Mouse (Mus musculus): ENCODE data around the gene Olfr449. TPM values are rescaled to one million over a fixed set of nuclear protein-coding genes. Genes with fewer than 3 reads are reported as not detected.

The Olfr449 gene
- not detected in 2 replicates for polyA plus RNA-seq (2015; fragmentation: Nextera tagmentation; extraction: Ambion mirVana)

DNA sequence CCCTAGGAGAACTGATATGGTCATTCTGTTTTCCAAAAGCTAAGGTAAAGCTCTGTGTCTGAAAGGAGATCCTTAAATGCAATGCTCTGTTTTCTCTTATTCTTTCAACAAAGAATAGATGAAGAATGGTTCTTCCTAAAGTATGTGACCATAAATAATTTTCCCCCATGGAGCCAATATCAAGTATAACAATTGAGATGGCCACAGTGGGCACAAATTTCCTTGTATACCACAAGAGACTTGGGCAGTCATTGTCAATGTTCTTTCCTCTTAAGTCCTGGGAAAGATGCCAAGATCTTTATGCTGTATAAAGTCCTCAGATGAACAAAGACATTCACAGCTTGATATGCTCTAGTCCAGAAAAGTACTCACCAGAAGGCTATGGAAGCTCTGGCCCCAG lies at the start of gene Olfr449:
Gene Olfr449 (plus strand): TSS at position 301 of the 400 bp plus-strand sequence.
- H3K9ac ChIP-seq: no peak within 1 kb of the TSS
- no peaks in the 10 kb centered on the region for H3K9me3 ChIP-seq
- no peak within 1 kb of the TSS for H3K4me2 ChIP-seq
- H3K4me1 ChIP-seq (replicated peaks): no peaks in the 10 kb centered on the region
- H3K27me3 ChIP-seq: no peaks in the 10 kb centered on the region
- no peak within 1 kb of the TSS for H3K4me3 ChIP-seq
- no peak for ATAC-seq (ENCODE audit: low FRiP score)
- H3K36me3 ChIP-seq: no peaks in the 10 kb centered on the region
- no peak within 1 kb of the TSS for H3K27ac ChIP-seq

DNA sequence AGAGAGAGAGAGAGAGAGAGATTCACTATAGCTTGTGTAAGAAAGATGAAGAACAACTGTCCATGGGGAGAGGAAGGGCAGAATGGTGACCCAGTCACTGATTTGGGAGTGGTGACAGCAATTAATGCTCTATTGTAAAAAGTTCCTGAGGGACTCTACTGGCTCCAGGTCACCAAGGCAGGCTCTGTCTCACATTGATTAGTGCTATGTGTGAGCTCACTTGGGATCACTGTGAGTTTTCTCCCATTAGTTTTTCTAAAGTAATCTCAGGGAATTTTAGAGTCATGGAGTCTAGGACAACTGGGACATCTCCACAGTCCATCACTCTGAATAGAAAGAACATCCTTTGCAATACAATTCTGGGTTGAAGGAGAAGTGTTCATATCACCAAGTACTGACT lies 49.4 kb upstream of the Olfr449 start, which contains the start of gene Olfr452:
Gene Olfr452 (plus strand): TSS at position 301 of the 400 bp plus-strand sequence.
- H3K9ac ChIP-seq: no peak within 1 kb of the TSS
- H3K36me3 ChIP-seq: no peaks in the 10 kb centered on the region
- H3K4me3 ChIP-seq: no peak within 1 kb of the TSS
- H3K4me2 ChIP-seq: no peak within 1 kb of the TSS
- H3K27me3 ChIP-seq: no peaks in the 10 kb centered on the region
- no peaks in the 10 kb centered on the region for H3K4me1 ChIP-seq (replicated peaks)
- no peaks in the 10 kb centered on the region for H3K9me3 ChIP-seq
- no peak within 1 kb of the TSS for H3K27ac ChIP-seq
- ATAC-seq (ENCODE audit: low FRiP score): no peak

DNA sequence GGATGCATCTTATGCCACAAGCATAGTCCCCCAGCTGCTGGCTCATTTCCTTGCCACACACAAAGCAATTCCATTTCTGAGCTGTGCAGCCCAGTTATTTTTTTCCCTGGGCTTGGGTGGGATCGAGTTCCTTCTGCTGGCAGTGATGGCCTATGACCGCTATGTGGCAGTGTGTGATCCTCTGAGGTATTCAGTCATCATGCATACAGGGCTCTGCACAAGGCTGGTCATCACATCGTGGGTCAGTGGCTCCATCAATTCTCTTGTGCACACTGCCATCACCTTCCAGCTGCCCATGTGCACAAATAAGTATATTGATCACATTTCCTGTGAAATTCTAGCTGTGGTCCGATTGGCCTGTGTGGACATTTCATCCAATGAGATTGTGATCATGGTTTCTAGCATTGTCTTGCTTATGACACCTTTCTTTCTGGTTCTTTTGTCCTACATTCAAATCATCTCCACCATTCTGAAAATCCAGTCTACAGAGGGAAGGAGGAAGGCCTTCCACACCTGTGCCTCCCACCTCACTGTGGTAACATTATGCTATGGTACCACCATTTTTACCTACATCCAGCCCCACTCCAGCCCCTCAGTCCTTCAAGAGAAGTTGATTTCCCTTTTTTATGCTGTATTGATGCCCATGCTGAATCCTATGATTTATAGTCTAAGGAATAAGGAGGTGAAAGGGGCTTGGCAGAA lies 43.8 kb upstream of the Olfr449 start:
- 49% methylated on average over 4 of the region's 4 CpGs for WGBS
- ATAC-seq (ENCODE audit: low FRiP score): peak; percentile 57

DNA sequence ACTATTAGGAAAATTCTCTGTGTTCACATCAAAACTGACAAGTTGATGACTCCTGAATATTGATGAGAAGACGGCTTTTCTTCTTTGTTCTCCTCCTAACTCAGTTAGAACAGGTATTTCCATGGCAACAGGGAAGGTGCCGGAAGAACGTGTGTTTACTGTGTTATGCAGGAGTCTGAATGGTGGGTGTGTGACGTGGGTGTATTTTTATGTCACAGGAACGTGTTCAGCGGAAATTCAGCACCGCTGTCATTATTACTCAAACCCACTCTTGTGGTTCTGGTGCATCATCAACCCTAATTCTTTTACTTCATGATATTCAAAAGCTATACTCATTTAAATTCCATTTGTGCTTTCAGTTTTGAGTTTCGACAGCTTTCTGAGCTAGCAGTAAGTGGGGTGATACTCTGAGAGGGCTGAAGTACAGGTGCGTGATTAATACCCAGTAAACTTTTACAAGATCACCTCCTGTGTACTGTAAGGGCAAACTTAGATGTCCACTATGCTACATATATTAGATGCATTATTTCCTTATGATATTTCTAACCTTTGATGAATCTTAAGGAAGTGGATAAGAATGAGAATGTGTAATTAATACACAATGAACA lies 43.1 kb upstream of the Olfr449 start:
- H3K4me2 ChIP-seq: no peak overlapping the region
- H3K4me1 ChIP-seq (replicated peaks): no peaks in the 10 kb centered on the region
- no peak overlapping the region for H3K9ac ChIP-seq
- H3K27me3 ChIP-seq: no peaks in the 10 kb centered on the region
- ATAC-seq (ENCODE audit: low FRiP score): peak; percentile 74; the same call in 1 of the 2 replicates
- H3K9me3 ChIP-seq: no peaks in the 10 kb centered on the region
- H3K4me3 ChIP-seq: no peak overlapping the region
- no peak overlapping the region for H3K27ac ChIP-seq
- H3K36me3 ChIP-seq: no peaks in the 10 kb centered on the region
- WGBS: 75% methylated on average over 9 of the region's 9 CpGs

More for the DNA sequence above, 43.8 kb upstream of the Olfr449 start:
- no peaks in the 10 kb centered on the region for H3K27me3 ChIP-seq
- no peaks in the 10 kb centered on the region for H3K36me3 ChIP-seq
- no peak overlapping the region for H3K27ac ChIP-seq
- H3K9ac ChIP-seq: no peak overlapping the region
- H3K4me3 ChIP-seq: no peak overlapping the region
- H3K4me2 ChIP-seq: no peak overlapping the region
- no peaks in the 10 kb centered on the region for H3K9me3 ChIP-seq
- H3K4me1 ChIP-seq (replicated peaks): no peaks in the 10 kb centered on the region

DNA sequence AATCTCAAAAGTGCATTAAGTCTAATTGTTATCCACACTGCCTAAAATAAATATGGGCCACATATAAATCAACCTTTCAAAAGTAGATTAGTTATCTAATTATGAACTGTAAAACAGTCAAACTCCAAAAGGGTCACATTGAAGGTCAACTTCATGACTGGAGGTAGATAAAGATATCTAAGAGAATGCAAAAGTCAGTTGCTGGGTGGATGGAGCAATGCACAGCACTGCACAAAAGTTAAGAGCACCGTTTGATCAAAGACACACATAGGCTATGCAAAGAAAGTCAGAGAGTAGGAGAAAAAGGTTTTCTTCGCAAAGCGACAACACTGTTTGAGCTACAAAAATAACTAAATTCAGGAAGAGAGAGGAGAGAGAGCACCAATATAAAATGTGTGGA lies 39.2 kb upstream of the Olfr449 start:
- ATAC-seq (ENCODE audit: low FRiP score): no peak
- Histone ChIP-seq H3K36me3 (no peaks in the 10 kb centered on the region), H3K27ac (no peak overlapping the region), H3K4me3 (no peak overlapping the region), H3K4me1 (replicated peaks) (no peaks in the 10 kb centered on the region), H3K9ac (no peak overlapping the region), H3K4me2 (no peak overlapping the region), H3K27me3 (no peaks in the 10 kb centered on the region), H3K9me3 (no peaks in the 10 kb centered on the region)
- WGBS: 87% methylated on average over 3 of the region's 3 CpGs

DNA sequence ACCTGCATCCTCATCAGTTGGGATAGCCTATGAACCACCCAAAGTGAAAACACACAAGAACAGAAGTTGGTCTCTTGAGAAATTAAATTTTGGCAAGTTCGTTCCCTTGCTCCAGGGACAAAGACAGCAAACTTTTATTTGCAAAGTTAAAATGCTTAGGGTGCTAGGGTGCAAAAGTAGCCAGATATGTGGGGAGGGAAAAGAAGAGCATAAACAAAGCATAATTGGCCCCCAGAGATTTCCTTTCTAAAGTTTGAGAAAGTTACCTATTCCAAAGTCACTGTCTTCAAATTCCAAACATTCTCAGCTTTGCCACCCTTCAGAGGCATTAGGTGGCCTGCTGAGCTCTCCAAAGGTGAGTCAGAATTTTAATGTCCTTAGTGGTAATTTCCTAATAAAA lies 22.5 kb upstream of the Olfr449 start, which contains the start of gene Olfr450:
Gene Olfr450 (plus strand): TSS at position 301 of the 400 bp plus-strand sequence.
- no peak within 1 kb of the TSS for H3K27ac ChIP-seq
- no peak for ATAC-seq (ENCODE audit: low FRiP score)
- 88% methylated on average over 1 of the region's 1 CpGs for WGBS
- H3K4me3 ChIP-seq: no peak within 1 kb of the TSS
- H3K36me3 ChIP-seq: no peaks in the 10 kb centered on the region
- no peaks in the 10 kb centered on the region for H3K4me1 ChIP-seq (replicated peaks)
- H3K9me3 ChIP-seq: no peaks in the 10 kb centered on the region
- H3K27me3 ChIP-seq: no peaks in the 10 kb centered on the region
- no peak within 1 kb of the TSS for H3K9ac ChIP-seq
- no peak within 1 kb of the TSS for H3K4me2 ChIP-seq

DNA sequence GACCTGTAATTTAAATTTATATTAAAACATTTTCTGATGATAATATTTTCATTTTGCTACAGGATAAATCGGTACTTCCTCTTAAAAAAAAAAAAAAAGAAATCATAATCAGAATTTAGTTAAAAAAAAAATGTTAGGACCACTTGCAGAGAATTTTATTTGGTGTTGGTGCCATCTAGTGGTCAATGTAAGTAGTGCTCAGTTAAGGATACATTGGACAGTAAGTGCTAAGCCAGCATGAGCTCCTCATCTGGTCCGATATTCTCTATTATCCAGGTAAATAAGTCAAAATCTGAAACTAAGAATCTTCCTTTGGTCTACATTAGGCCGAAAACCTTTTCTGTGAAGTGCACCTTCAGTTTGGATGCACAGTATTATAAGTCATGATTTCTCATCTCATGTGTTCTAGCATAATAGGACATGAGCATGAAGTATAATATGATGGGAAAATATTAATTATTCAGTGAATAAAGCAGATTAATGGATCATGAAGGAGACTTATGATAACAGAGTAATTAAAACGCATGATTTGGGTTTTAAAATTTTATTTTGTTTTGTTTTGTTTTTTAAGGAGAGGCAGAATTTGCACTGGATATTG lies 26.1 kb downstream of the Olfr449 start:
- ATAC-seq (ENCODE audit: low FRiP score): peak; percentile 49; the same call in 1 of the 2 replicates
- WGBS: 14% methylated on average over 4 of the region's 4 CpGs
- no peak overlapping the region for H3K4me3 ChIP-seq

DNA sequence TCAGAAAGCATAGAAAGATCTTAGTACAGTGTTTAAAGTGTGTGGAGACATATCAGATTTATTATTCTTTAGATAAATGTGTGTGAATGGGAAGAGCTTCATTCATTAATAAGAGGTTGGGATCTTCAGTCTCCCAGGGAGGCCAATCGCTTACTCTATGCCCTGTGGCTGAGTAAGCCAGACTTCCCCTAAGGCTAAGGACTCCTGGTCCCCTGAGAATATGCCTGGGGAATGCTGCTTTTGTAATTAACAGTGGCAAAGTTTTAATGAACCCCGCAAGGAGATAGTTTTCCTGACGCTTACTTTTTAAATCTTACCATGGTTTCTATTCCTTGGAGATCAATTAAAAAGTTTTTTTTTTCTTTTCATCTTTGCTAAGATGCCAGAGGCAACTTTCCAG lies 35.5 kb downstream of the Olfr449 start:
- ATAC-seq (ENCODE audit: low FRiP score): no peak
- WGBS: 78% methylated on average over 3 of the region's 3 CpGs

More for the DNA sequence above, 26.1 kb downstream of the Olfr449 start:
- H3K36me3 ChIP-seq: no peaks in the 10 kb centered on the region
- no peaks in the 10 kb centered on the region for H3K4me1 ChIP-seq (replicated peaks)
- H3K9ac ChIP-seq: no peak overlapping the region
- no peaks in the 10 kb centered on the region for H3K9me3 ChIP-seq
- H3K4me2 ChIP-seq: no peak overlapping the region
- H3K27ac ChIP-seq: no peak overlapping the region
- no peaks in the 10 kb centered on the region for H3K27me3 ChIP-seq

DNA sequence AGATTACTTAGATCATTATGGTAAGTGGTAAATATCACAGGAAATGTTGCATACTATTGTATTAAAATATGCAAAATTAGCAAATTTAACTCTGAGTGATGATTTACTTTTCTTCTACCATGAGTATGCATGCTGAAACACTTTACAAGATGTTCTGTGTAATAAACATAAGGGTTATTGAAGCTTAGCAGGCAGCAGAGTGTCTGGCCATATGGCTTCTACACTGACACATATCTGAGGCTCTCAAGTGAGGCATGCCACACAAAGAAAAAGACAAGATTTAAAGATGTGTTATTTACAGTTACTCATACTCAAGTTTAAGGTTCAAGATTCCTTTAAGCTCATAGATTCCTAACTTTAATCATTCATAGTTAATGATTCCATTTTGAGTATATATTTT lies 42.1 kb downstream of the Olfr449 start:
- Histone ChIP-seq H3K9me3 (no peaks in the 10 kb centered on the region), H3K27me3 (no peaks in the 10 kb centered on the region), H3K4me3 (no peak overlapping the region), H3K9ac (no peak overlapping the region), H3K27ac (no peak overlapping the region), H3K4me2 (no peak overlapping the region), H3K36me3 (no peaks in the 10 kb centered on the region), H3K4me1 (replicated peaks) (no peaks in the 10 kb centered on the region)
- ATAC-seq (ENCODE audit: low FRiP score): no peak

More for the DNA sequence above, 35.5 kb downstream of the Olfr449 start:
- no peaks in the 10 kb centered on the region for H3K36me3 ChIP-seq
- H3K4me1 ChIP-seq (replicated peaks): no peaks in the 10 kb centered on the region
- H3K27me3 ChIP-seq: no peaks in the 10 kb centered on the region
- no peak overlapping the region for H3K4me3 ChIP-seq
- no peak overlapping the region for H3K9ac ChIP-seq
- no peaks in the 10 kb centered on the region for H3K9me3 ChIP-seq
- no peak overlapping the region for H3K4me2 ChIP-seq
- no peak overlapping the region for H3K27ac ChIP-seq

Other genes with a start within 250 kb of the Olfr449 start
- not detected in 2 replicates for gene Tcaf3, start 236.7 kb upstream of the Olfr449 start, polyA plus RNA-seq (2015; fragmentation: Nextera tagmentation; extraction: Ambion mirVana)
- gene Tcaf2, start 189.1 kb upstream of the Olfr449 start, polyA plus RNA-seq (2015; fragmentation: Nextera tagmentation; extraction: Ambion mirVana): 2.1 and 2.4 TPM in 2 replicates
- gene Tcaf1, start 124.3 kb upstream of the Olfr449 start, polyA plus RNA-seq (2015; fragmentation: Nextera tagmentation; extraction: Ambion mirVana): 224 and 234 TPM in 2 replicates
- gene Olfr453, start 95.0 kb upstream of the Olfr449 start, polyA plus RNA-seq (2015; fragmentation: Nextera tagmentation; extraction: Ambion mirVana): not detected in 2 replicates
- gene Olfr38, start 78.0 kb upstream of the Olfr449 start, polyA plus RNA-seq (2015; fragmentation: Nextera tagmentation; extraction: Ambion mirVana): not detected in 2 replicates
- not detected in 2 replicates for gene Olfr452, start 49.3 kb upstream of the Olfr449 start, polyA plus RNA-seq (2015; fragmentation: Nextera tagmentation; extraction: Ambion mirVana)
- not detected in 2 replicates for gene Olfr450, start 22.4 kb upstream of the Olfr449 start, polyA plus RNA-seq (2015; fragmentation: Nextera tagmentation; extraction: Ambion mirVana)
- not detected in 2 replicates for gene Olfr448, start 56.1 kb downstream of the Olfr449 start, polyA plus RNA-seq (2015; fragmentation: Nextera tagmentation; extraction: Ambion mirVana)
- gene Olfr447, start 74.5 kb downstream of the Olfr449 start, polyA plus RNA-seq (2015; fragmentation: Nextera tagmentation; extraction: Ambion mirVana): not detected in 2 replicates
- not detected in 2 replicates for gene Olfr446, start 87.0 kb downstream of the Olfr449 start, polyA plus RNA-seq (2015; fragmentation: Nextera tagmentation; extraction: Ambion mirVana)
- gene Olfr444, start 114.7 kb downstream of the Olfr449 start, polyA plus RNA-seq (2015; fragmentation: Nextera tagmentation; extraction: Ambion mirVana): not detected in 2 replicates